Mouse (Mus musculus) ovary, postnatal 10 days (tissue): ENCODE results near the gene Olfr482.

Experiments
- DNase-seq: peaks from one replicate; pipeline ENCODE4 v3.0.0; 2022; ENCODE audit warnings: low spot score

Gene Olfr482

DNA sequence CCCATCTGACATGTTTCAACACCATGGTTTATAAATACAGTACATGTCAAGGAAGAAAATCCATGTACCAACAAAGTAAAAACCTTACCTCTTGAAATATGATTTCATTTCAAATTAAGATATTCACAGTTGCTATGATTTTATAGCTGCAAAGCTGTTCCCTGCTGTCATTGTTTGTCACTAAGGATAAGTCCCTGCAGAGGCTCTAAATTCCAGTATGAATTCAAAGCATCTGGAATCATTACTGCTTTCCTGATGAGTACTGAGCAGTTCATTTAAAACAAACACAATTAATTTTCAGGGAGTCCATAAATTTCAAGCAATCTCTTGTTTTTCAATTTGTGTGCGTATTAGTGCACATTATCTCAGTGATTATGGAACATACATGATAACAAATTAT is at the start of gene Olfr482:
Olfr482 (minus strand) TSS at position 101 of the 400 bp plus-strand sequence.
- DNase-seq, result no peak

DNA sequence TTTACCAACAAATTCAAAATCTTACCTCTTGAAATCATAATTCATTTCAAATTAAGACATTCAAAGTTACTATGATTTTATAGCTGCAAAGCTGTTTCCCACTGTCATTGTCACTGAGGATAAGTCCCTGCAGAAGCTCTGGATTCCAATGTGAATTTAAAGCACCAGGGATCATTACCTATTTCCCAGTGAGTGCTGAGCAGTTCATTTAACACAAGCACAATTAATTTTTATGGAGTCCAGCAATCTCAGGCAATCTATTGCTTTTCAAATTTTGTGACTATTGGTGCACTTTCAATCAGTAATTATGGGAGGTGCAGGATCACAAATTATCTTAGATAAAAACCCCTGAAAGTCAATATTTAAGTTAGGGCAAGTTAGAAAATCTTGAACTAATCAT is 30.0 kb upstream of the Olfr482 start, which contains the start of gene Olfr484:
Olfr484 (minus strand) TSS at position 101 of the 400 bp plus-strand sequence.
- DNase-seq, result no peak

DNA sequence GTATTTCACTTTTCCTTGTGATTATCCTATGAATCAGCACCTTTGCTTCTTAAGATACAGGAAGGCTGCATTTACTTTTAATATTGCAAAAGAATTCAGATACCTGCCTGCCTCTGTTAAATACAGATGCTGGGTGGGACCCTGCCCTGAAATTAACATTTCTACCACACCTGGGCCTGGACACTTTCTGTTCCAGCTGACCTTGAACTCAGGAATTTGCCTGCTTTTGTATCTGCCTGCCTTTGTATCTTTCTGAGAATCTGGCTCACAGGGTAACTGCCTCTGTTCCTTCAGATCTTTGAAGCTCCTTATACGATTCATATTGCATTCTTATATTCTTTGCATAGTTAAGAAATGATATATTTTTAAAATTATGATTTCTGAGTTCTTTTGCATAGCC is 24.0 kb upstream of the Olfr482 start:
- DNase-seq, result no peak

DNA sequence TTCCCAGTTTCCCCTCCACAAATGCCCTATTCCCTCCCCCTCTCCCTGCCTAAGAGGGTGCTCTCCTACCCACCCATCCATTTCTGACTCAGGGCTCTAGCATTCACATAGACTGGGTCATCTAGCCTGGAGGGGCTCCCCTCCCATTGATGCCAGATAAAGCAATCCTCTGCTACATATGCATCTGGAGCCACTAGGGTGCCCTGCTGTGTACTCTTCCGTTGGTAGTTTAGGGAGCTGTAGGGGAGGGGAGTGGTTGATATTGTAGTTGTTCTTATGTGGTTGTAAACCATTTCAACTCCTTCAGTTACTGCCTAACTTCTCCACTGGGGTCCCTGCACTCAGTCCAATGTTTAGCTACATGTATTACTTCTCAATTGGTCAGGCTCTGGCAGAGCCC is 23.3 kb upstream of the Olfr482 start:
- no peak for DNase-seq

DNA sequence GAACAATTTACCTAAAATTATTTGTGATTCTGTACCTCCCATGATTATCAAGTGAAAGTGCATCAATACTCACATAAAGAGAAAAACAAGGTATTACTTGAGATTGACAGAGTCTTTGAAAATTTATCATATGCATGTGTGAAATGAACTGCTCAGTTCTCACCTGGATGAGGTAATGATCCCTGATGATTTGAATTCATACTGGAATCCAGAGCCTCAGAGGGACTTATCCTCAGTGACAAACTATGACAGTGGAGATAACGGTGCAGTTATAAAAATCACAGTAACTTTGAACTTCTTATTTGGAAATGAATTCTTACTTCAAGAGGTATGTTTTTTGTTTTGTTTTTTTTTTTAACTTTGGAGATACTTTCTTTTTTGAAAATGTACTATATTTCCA is 3.2 kb upstream of the Olfr482 start, which contains the start of gene Olfr483:
Olfr483 (plus strand) TSS at position 301 of the 400 bp plus-strand sequence.
- DNase-seq, result no peak

DNA sequence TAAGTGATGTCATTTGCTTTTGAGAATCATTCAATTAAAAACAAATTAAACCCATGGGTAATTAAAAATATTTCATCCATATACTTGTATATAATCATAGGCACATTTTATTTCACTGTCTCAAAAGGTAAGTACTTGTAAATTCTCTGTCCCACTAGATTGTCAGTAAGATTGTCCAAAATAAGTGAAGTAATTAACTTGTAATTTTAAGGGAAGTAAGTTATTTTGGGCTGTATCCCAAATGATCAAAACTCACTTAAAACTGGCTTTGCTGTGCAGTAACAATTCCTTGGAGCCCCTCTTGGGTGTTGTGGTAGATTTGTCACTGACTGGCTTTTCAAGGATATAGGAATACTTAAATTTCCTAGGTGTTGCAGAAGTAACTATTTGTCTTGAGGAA is 17.8 kb downstream of the Olfr482 start, which contains the start of gene Olfr481:
Olfr481 (plus strand) TSS at position 301 of the 400 bp plus-strand sequence.
- DNase-seq, result no peak

DNA sequence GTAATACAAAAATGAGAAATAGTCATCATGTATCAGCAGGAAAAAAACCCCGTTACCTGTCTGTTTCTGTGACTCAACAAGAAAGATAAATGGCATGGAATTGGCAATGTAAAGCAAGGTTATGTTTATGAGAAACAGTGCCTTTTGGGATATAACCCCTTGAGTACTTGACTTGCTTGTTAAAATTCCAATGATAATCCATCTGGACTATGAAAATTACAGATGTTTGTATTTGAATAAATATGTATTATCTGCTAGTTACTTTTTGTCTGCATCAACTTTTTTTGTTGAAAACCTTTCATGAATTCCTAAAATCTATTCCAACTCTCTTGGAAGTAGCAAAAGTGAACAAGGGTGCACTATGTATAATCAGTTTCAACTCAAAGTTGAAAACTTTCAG is 30.1 kb downstream of the Olfr482 start, which contains the start of gene Olfr480:
Olfr480 (minus strand) TSS at position 101 of the 400 bp plus-strand sequence.
- no peak for DNase-seq

DNA sequence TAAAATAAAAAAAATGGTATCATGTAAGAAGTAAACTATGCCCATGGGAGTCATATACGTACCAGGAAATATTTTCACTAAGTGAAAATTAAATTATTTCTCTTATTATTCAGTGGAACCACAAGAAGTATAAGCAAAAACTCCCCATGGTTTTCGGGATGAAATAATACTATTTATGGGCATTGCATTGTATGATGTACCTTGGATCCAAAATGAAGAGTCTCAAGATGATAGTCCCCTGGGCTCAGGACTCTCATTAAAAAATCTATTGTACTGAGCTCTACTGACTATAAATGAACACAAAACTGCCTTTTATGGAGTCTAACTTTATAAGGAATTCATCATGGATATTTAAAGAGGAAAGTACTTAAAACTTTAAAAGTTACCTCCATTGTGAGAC is 47.0 kb downstream of the Olfr482 start, which contains the start of gene Olfr479:
Olfr479 (plus strand) TSS at position 301 of the 400 bp plus-strand sequence.
- DNase-seq, result no peak
